Mouse (Mus musculus) limb, embryonic 10.5 days (tissue): ENCODE results near the gene Cped1. TPM values are rescaled to one million over a fixed set of nuclear protein-coding genes. Genes with fewer than 3 reads are reported as not detected.

ENCODE experiments used
- DNase-seq: peaks from one replicate; pipeline ENCODE4 v3.0.0-alpha.2; 2017; ENCODE audit warnings: low spot score
- H3K27ac ChIP-seq: fragments of 300-500 bp; sonication (generic); 2 replicates; pipeline ENCODE4 v1.5.1; 2016; ENCODE audit warnings: mild to moderate bottlenecking
- H3K27me3 ChIP-seq: fragments of 300-500 bp; sonication (generic); 2 replicates; pipeline ENCODE4 v1.6.1; 2016; ENCODE audit warnings: low read depth, mild to moderate bottlenecking; ENCODE audit not compliant: poor library complexity, severe bottlenecking
- H3K36me3 ChIP-seq: fragments of 300-500 bp; sonication (generic); 2 replicates; pipeline ENCODE4 v1.6.1; 2016; ENCODE audit warnings: mild to moderate bottlenecking, moderate library complexity
- H3K4me1 ChIP-seq: fragments of 300-500 bp; sonication (generic); 2 replicates; pipeline ENCODE4 v1.6.1; 2016
- H3K4me3 ChIP-seq: fragments of 300-500 bp; sonication (generic); 2 replicates; pipeline ENCODE4 v1.5.1; 2016; ENCODE audit warnings: mild to moderate bottlenecking, moderate library complexity
- H3K9me3 ChIP-seq: fragments of 300-500 bp; sonication (generic); replicated peaks from 2 replicates; pipeline ENCODE4 v1.6.1; 2016; ENCODE audit warnings: mild to moderate bottlenecking
- WGBS: fragments of 180-500 bp; shearing (Covaris S2); methylation state at CpG from one replicate; pipeline ENCODE4 v1.1.7; 2016; 5-methylcytosine and 5-hydroxymethylcytosine counted together
- polyA plus RNA-seq: library from polyadenylated mRNA; unstranded; fragments of >200 nt; fragmentation: Nextera tagmentation; extraction: Ambion mirVana; gene quantifications from 2 replicates; pipeline ENCODE4 v1.2.1, GENCODE M21; 2016

Gene Cped1
- polyA plus RNA-seq, 1 experiment from 2014 or later = 63.8 TPM

DNA sequence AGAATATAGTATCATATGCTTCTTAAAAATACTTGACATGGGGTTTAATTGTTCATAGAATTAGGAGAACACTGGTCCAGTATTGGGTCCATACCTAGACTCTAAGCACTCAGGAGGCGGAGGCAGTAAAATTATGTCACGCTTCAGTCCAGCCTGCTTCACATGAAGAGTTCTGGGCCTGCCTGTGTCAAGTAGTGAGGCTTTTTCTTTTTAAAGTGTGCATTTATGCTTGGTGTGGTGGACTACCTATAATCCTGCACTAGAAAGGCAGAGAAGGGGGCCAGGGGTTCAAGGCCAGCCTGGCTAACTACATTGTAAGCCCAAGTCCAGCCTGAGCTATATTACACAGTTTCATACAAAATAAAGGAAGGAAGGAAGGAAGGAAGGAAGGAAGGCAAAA lies 1.8 kb downstream of the Cped1 start:
- Histone ChIP-seq H3K4me3 (peak overlapping the region; percentile 71), H3K9me3 (no peaks in the 10 kb centered on the region), H3K4me1 (peaks cover 19% of the 10 kb centered on the region), H3K36me3 (peaks cover 16% of the 10 kb centered on the region), H3K27me3 (no peaks in the 10 kb centered on the region), H3K27ac (peak overlapping the region; percentile 92)
- DNase-seq = no peak
- 57% methylated on average over 2 of the region's 2 CpGs for WGBS

DNA sequence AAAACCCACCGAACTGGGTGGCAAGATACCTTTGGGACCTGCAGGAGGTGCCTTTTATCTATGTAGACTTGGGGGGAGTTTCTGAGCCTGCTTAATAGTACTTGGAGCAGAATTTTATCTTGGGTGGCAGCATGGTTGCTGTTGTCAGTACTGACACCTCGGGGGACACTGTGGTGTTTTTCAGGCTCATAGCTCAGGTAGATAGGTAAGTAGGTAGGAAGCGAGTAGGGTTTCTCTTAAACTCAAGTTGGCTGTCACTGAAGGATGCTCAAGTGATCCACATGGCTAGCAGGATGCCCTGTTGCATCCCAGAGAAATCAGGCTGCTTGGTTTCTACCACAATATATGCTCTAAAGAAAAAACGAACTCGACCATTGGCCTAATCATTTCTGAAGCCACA lies 2.6 kb downstream of the Cped1 start:
- WGBS = 81% methylated on average over 5 of the region's 5 CpGs
- peak overlapping the region; percentile 92 for H3K27ac ChIP-seq
- no peaks in the 10 kb centered on the region for H3K9me3 ChIP-seq
- peaks cover 19% of the 10 kb centered on the region for H3K4me1 ChIP-seq
- no peaks in the 10 kb centered on the region for H3K27me3 ChIP-seq
- H3K36me3 ChIP-seq = peaks cover 23% of the 10 kb centered on the region
- DNase-seq = no peak
- H3K4me3 ChIP-seq = peak overlapping the region; percentile 71

- Histone ChIP-seq H3K27ac (peak overlapping the region; percentile 92), H3K4me1 (peaks cover 19% of the 10 kb centered on the region), H3K36me3 (peaks cover 28% of the 10 kb centered on the region), H3K9me3 (no peaks in the 10 kb centered on the region), H3K27me3 (no peaks in the 10 kb centered on the region), H3K4me3 (peak overlapping the region; percentile 71)
- 46% methylated on average over 4 of the region's 4 CpGs for WGBS
- no peak for DNase-seq
Observed at GRCm38 (mm10) chr6:21989081-21989480, 3.4 kb downstream of the Cped1 start.

DNA sequence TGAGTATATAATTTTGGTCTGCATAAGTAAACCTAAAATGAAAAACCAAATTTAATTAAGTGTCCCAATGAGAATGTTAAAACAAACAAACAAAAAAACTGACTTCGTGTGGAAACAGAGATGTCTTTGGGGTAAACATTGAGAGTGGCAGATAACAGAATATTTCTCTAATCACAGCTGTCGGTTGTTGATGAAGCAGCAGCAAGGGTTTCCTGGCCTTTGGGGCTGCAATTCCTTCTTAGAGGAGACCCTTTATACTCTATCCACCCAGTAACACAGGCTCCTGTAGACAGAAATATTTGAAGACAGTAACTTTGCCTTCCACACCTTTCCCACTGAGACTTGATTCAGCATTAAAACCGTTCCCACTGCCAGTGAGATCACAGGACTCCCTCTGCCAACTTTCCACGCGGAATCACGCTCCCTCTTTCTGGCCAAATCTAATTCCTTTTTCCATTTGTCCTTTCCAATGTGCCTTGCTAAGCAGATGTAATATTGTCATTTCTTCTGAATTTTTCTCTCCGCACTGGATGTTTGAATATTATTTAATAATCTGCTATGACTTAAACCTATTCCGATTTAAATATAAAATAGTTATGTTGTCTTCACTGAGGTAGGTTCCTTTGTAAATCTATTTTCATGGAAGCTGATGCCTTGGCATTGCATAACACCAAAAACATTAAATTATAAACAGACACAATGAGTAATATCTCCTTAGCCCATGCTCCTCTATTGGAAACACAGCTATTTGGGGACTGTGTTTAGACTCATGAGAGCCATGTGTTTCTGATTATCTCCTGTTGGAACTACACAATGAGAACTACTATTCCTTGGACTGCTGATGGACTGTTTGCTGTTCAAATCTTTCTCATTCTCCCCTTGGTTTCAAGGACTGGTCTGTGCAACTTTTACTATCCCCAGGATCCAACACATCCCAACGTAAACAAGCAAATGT lies 4.7 kb downstream of the Cped1 start:
- Histone ChIP-seq H3K27ac (peak overlapping the region; percentile 92), H3K36me3 (peaks cover 40% of the 10 kb centered on the region), H3K4me3 (peak overlapping the region; percentile 71), H3K9me3 (no peaks in the 10 kb centered on the region), H3K4me1 (peaks cover 25% of the 10 kb centered on the region), H3K27me3 (no peaks in the 10 kb centered on the region)
- WGBS = 64% methylated on average over 9 of the region's 9 CpGs
- no peak for DNase-seq

DNA sequence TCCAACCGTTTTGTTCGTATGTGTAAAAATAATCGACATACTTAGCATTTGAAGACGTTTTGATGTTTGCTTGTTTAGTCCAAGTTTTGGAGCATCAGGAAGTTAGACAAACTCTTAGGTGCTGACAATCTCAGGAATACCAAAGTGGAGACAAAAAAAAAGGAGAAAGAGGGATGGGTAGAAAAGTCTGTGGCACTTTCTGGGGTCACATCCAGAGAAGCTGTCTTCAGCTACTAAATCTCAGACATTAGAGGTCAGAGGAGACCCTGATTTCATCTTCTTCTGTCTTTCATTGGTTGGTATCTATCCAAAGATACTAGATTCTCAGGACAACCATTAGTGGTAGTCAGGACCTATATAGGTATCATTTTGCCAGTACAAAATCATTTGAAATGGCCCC lies 5.4 kb downstream of the Cped1 start:
- peak overlapping the region; percentile 71 for H3K4me3 ChIP-seq

DNA sequence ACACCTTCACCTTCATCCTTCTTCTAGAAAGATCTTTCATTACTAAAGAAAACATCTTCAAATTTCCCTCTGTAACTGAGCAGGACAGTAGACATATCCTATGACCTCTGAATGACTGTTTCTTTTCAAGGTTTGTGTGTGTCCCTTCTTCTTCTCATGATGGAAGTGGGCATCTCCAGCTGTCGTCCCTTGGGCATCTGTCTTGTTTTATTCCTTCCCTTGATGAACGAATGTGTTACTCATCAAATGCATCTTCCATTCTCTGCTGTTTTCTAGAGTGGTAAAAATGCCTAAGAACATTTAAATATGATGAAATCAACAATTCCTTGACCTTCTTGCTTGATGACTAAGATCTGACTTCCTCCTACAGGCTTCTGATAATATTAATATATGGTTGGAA lies 7.4 kb downstream of the Cped1 start:
- 92% methylated on average over 2 of the region's 2 CpGs for WGBS
- DNase-seq = no peak
- no peak overlapping the region for H3K27ac ChIP-seq
- no peaks in the 10 kb centered on the region for H3K27me3 ChIP-seq
- H3K36me3 ChIP-seq = peaks cover 40% of the 10 kb centered on the region
- no peak overlapping the region for H3K4me3 ChIP-seq
- peaks cover 45% of the 10 kb centered on the region for H3K4me1 ChIP-seq
- no peaks in the 10 kb centered on the region for H3K9me3 ChIP-seq

More for the DNA sequence above, 5.4 kb downstream of the Cped1 start:
- peaks cover 30% of the 10 kb centered on the region for H3K4me1 ChIP-seq
- DNase-seq = no peak
- H3K27ac ChIP-seq = peak overlapping the region; percentile 92
- 80% methylated on average over 4 of the region's 4 CpGs for WGBS
- H3K27me3 ChIP-seq = no peaks in the 10 kb centered on the region
- H3K36me3 ChIP-seq = peaks cover 40% of the 10 kb centered on the region
- H3K9me3 ChIP-seq = no peaks in the 10 kb centered on the region

DNA sequence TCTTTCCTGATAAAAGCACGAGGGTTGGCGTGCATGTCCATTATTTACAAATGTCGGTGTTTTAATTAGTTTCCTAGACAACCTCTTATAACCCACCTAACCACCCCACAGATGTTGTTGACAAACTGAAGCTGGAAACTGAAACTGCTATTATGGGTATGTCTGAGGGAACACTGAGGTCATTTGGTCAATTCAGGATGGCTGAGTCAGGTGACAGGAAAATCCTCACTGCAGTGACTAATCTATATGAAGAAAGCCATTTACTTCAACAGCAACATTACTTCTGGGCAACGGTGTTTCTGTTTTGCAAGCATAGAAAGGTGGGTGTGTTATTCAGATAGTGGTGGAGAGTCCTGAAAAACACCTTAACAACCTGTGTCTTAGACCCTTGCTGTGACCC lies 12.4 kb downstream of the Cped1 start:
- no peak overlapping the region for H3K4me3 ChIP-seq
- DNase-seq = no peak
- H3K9me3 ChIP-seq = no peaks in the 10 kb centered on the region
- H3K27ac ChIP-seq = peak overlapping the region; percentile 81
- H3K36me3 ChIP-seq = peaks cover 40% of the 10 kb centered on the region
- WGBS = 31% methylated on average over 4 of the region's 4 CpGs
- H3K27me3 ChIP-seq = no peaks in the 10 kb centered on the region
- H3K4me1 ChIP-seq = peaks cover 79% of the 10 kb centered on the region

DNA sequence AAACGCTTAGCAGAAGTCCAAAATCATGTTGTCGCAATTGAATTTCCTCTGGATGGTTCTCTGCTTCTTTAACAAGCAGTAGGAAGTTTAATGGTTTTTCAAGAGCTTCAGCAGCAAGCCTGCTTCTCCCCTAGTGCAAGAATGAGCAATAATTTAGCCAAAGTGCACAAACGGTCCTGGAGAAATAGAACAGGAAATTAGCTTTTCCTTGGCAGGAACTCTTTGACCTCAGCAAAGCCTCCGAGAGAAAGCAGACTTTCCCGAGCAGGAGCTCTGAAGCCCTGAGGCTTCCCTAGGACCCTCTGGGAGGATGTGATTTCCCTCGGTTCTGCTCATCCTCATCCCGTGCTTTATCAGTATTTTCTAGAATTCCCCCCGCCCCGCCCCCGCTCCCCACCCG lies 13.3 kb downstream of the Cped1 start:
- 32% methylated on average over 11 of the region's 11 CpGs for WGBS
- no peaks in the 10 kb centered on the region for H3K27me3 ChIP-seq
- peaks cover 88% of the 10 kb centered on the region for H3K4me1 ChIP-seq
- H3K4me3 ChIP-seq = peak overlapping the region; percentile 29; the same call in 1 of the 2 replicates
- peak overlapping the region; percentile 81 for H3K27ac ChIP-seq
- no peaks in the 10 kb centered on the region for H3K9me3 ChIP-seq
- peaks cover 39% of the 10 kb centered on the region for H3K36me3 ChIP-seq
- DNase-seq = no peak

GRCm38 (mm10) chr6:22000086-22000485 lies 14.4 kb downstream of the Cped1 start:
- 44% methylated on average over 6 of the region's 6 CpGs for WGBS
- H3K27me3 ChIP-seq = no peaks in the 10 kb centered on the region

GRCm38 (mm10) chr6:22000881-22001280 lies 15.2 kb downstream of the Cped1 start:
- H3K27me3 ChIP-seq = no peaks in the 10 kb centered on the region
- peaks cover 78% of the 10 kb centered on the region for H3K4me1 ChIP-seq
- peak overlapping the region; percentile 28; the same call in 1 of the 2 replicates for H3K27ac ChIP-seq
- H3K4me3 ChIP-seq = no peak overlapping the region
- peaks cover 43% of the 10 kb centered on the region for H3K36me3 ChIP-seq
- H3K9me3 ChIP-seq = no peaks in the 10 kb centered on the region
- DNase-seq = no peak
- WGBS = 94% methylated on average over 3 of the region's 3 CpGs

More at GRCm38 (mm10) chr6:22000086-22000485, 14.4 kb downstream of the Cped1 start:
- peaks cover 39% of the 10 kb centered on the region for H3K36me3 ChIP-seq
- H3K9me3 ChIP-seq = no peaks in the 10 kb centered on the region
- no peak overlapping the region for H3K4me3 ChIP-seq
- peak overlapping the region; percentile 81; the same call in 1 of the 2 replicates for H3K27ac ChIP-seq
- DNase-seq = no peak
- H3K4me1 ChIP-seq = peaks cover 85% of the 10 kb centered on the region

- 84% methylated on average over 5 of the region's 5 CpGs for WGBS
- Histone ChIP-seq H3K9me3 (no peaks in the 10 kb centered on the region), H3K4me1 (peaks cover 75% of the 10 kb centered on the region), H3K36me3 (peaks cover 43% of the 10 kb centered on the region), H3K4me3 (no peak overlapping the region), H3K27me3 (no peaks in the 10 kb centered on the region), H3K27ac (0 out of 2 replicates have a peak overlapping the region, but pooled peaks have one; percentile 34)
- DNase-seq = no peak
Observed at GRCm38 (mm10) chr6:22001284-22001916, 15.7 kb downstream of the Cped1 start.

DNA sequence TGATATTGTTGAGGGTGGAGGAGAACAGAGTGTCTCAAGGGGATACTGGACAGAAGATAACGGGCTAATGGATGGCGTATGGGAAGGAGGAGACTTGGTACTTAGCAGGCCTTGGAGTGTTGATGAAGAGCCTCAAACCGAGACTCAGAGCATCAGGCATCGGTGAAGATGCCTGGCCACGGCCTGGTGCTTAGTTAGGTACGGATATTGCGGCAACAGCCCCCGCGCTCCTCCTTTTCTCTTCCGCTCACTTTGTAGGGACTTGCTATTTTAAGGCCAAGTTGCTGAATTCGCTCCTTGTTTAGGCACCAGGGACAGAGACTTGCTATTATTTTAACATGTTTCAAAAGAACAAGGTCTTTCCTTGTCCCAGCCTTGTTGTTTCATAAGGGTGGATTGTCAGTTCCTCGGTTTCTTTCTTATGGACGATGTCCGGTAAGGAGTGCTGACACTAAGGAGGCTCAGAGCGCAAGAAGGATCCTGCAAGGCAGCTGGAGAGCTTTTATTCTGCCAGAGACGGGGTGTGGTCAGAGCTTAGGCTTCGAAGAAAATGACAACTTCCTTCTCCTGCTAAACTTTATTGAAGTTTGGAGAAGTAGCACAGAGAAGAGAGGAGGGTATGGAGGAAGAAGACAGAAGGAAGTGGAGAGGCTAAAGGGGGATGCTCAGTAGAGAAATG lies 16.9 kb downstream of the Cped1 start:
- Histone ChIP-seq H3K27ac (peak overlapping the region; percentile 66), H3K4me3 (no peak overlapping the region), H3K36me3 (peaks cover 44% of the 10 kb centered on the region), H3K9me3 (no peaks in the 10 kb centered on the region), H3K4me1 (peaks cover 65% of the 10 kb centered on the region), H3K27me3 (no peaks in the 10 kb centered on the region)
- no peak for DNase-seq
- 65% methylated on average over 17 of the region's 17 CpGs for WGBS
